ENCODE assay signal across 8 mouse cellular contexts in the genomic region with DNA sequence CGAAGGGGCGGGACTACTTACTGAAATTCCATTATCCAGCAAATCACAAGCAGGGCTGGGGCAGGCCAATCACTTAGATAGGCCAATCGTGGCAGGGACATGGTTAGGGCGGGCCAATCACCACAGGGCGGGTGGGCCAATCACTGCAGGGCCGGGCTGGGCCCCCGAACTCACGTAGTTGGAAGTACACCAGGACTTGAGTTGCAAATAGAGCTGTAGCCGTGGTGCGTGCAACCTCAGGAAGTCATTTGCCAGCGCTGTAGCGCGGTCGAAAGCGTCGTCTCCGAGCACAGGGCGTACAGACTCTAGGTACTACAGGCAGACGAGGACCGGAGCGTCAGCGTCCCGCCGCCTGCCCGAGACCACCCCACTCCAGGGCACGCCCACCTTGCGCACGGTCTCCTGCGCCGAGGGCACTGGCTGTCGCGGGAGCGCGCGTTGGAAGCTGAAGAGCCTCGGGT. TPM values are rescaled to one million over a fixed set of nuclear protein-coding genes. Genes with fewer than 3 reads are reported as not detected.
DNase-seq lines count a peak whose midpoint lies in the region.

No protein-coding gene starts in this region.

- no peaks in the 10 kb centered on the region for H3K27me3 ChIP-seq in hindbrain, embryonic 10.5 days (ENCODE audit: insufficient read depth, poor library complexity, severe bottlenecking)

- DNase-seq in NIH3T3 (ENCODE audit: low read depth) = peak; percentile 32
- peak; percentile 89 for DNase-seq in cerebellum, adult 9-10 months
- DNase-seq in frontal cortex, adult 2 months (ENCODE audit: extremely low spot score in 1 of 2, low spot score in 1 of 2) = peak; percentile 81 to 88
- DNase-seq in hindbrain, embryonic 10.5 days (ENCODE audit: low spot score) = peak; percentile 95
- peak; percentile 82 to 92 for DNase-seq in layer of hippocampus, postnatal 14 days (ENCODE audit: low spot score in 2 of 2)
- peak; percentile 80 for DNase-seq in lung, postnatal 14 days
- peak; percentile 90 for DNase-seq in retina, embryonic 14.5 days (ENCODE audit: low spot score)
- peak; percentile 73 for DNase-seq in thymus, postnatal 25 days

- H3K4me1 ChIP-seq in hindbrain, embryonic 10.5 days (replicated peaks) = peaks cover 48% of the 10 kb centered on the region

- WGBS in hindbrain, embryonic 10.5 days = under 1% methylated on average over 36 of the region's 36 CpGs

- H3K9me3 ChIP-seq in hindbrain, embryonic 10.5 days = no peaks in the 10 kb centered on the region

- peak overlapping the region; percentile 67 for H3K4me3 ChIP-seq in hindbrain, embryonic 10.5 days

- H3K36me3 ChIP-seq in hindbrain, embryonic 10.5 days = peaks cover 26% of the 10 kb centered on the region

- H3K27ac ChIP-seq in hindbrain, embryonic 10.5 days = peak overlapping the region; percentile 93

RNA-seq across cellular contexts. Expression of a gene that starts 4.4 kb away (rescaled TPM):
- polyA plus RNA-seq in frontal cortex, adult 2 months (2012; rRNA removed) = 151 TPM in 2 replicates
- polyA plus RNA-seq in hindbrain, embryonic 10.5 days (2016; fragmentation: Nextera tagmentation; extraction: Ambion mirVana) = 22.4 and 26.8 TPM in 2 replicates
- total RNA-seq in layer of hippocampus, postnatal 14 days (2021) = 100 to 1,000 TPM; 115 to 116 TPM

RNA-seq across cellular contexts. Expression of a gene that starts 16.1 kb away (rescaled TPM):
- 217 and 232 TPM in 2 replicates for polyA plus RNA-seq in frontal cortex, adult 2 months (2012; rRNA removed)
- polyA plus RNA-seq in hindbrain, embryonic 10.5 days (2016; fragmentation: Nextera tagmentation; extraction: Ambion mirVana) = 843 and 861 TPM in 2 replicates
- total RNA-seq in layer of hippocampus, postnatal 14 days (2021) = 100 to 1,000 TPM; 163 to 195 TPM

RNA-seq across cellular contexts. Expression of a gene that starts 27.2 kb away (rescaled TPM):
- polyA plus RNA-seq in frontal cortex, adult 2 months (2012; rRNA removed) = 88.4 and 88.6 TPM in 2 replicates
- polyA plus RNA-seq in hindbrain, embryonic 10.5 days (2016; fragmentation: Nextera tagmentation; extraction: Ambion mirVana) = 76.7 and 78.1 TPM in 2 replicates
- total RNA-seq in layer of hippocampus, postnatal 14 days (2021) = 10 to 100 TPM; 33.8 to 46.5 TPM

RNA-seq across cellular contexts. Expression of a gene that starts 27.3 kb away (rescaled TPM):
- 1.4 TPM in 2 replicates for polyA plus RNA-seq in frontal cortex, adult 2 months (2012; rRNA removed)
- 0.08 TPM in 1 of 2 replicates, not detected in the other for polyA plus RNA-seq in hindbrain, embryonic 10.5 days (2016; fragmentation: Nextera tagmentation; extraction: Ambion mirVana)
- under 1 TPM in 1 of 2 experiments, not detected in 1; 0.69 TPM for total RNA-seq in layer of hippocampus, postnatal 14 days (2021)

RNA-seq across cellular contexts. Expression of a gene that starts 28.3 kb away (rescaled TPM):
- polyA plus RNA-seq in frontal cortex, adult 2 months (2012; rRNA removed) = 5.4 and 5.9 TPM in 2 replicates
- polyA plus RNA-seq in hindbrain, embryonic 10.5 days (2016; fragmentation: Nextera tagmentation; extraction: Ambion mirVana) = 69.6 and 73.9 TPM in 2 replicates
- total RNA-seq in layer of hippocampus, postnatal 14 days (2021) = 1 to 10 TPM; 2.0 to 3.9 TPM

Comparison
In these comparisons a context has a peak if more than half of its experiments do, and no peak if none do; other contexts are left out.
1. Peak in every context shown above with its lines: DNase-seq, H3K4me3 ChIP-seq and H3K27ac ChIP-seq.
2. DNase-seq: peak in every context shown above with its lines; median percentile 95 in hindbrain, embryonic 10.5 days; 90 in retina, embryonic 14.5 days; 89 in cerebellum, adult 9-10 months; 87 in layer of hippocampus, postnatal 14 days; 84 in frontal cortex, adult 2 months; 80 in lung, postnatal 14 days; 73 in thymus, postnatal 25 days; 32 in NIH3T3.